Mouse (Mus musculus): Measurements from ENCODE around the gene Igf2.

Igf2 gene

DNA sequence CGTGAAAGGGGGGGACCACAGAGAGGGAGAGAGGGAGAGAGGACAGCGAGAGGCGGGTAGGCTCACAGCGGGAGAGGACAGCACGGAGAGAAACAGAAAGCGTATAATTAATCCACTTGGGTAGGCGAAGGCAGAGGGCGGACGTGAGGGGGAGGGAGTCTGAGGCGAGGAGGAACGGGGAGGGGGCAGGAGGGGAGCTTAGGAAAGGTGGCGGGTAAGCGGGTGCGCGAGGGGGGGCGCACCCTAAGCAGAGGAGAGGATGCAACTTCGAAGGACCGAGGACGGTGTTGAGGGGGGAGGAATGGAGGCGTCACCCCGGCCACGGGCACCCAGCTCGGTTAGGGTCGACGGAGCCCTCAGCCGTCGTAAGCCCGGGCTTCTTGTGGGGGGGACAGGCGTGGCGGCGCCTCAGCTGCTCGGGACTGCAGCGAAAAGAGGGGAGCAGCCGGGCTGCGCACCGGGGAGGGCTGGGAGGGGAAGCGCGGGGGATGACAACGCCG lies 7.9 kb downstream of the Igf2 start:
- peak; percentile 49 to 62 for DNase-seq

DNA sequence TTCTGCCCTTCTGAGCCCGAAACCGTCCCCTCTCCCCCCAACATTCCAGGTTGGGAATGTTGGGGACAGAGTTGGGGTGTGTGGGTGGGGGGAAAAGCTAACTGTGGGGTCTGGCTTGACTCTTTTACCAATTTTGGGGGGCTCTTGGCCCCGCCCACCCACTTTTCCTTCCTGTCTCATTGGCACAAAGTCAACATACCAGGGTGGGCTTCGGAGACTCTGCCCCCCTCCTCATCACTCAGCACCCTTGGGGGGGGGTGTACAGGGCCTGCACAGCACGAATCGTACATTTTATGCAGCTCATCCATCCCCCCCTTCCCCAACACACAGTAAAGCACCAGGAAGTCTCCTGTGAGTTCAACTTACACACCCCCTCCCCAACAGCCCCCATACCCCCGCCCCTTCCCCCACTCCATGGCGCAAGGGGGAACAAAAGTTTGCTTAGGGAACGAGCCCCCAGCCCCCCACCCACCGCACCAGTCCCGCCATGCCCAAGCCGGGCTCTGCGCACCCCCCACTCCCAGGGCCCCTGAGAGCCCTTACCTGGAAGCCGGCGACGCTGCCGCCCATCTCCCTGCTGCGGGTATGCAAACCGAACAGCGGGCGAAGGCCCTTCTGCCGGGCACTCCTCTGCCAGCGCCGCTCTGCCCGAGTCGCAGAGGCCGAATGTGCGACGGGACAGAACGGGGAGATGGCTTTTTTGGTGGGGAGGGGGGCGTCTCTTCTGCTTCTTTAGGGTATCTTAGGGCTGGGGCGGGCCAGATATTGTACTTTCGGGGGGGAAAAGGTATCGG lies 8.6 kb downstream of the Igf2 start:
- DNase-seq = peak; percentile 32 to 47

- DNase-seq = peak; percentile 45 to 59
Observed at GRCm38 (mm10) chr7:142657341-142657791, 9.2 kb downstream of the Igf2 start.

- peak; percentile 49 to 67 for DNase-seq
Observed at GRCm38 (mm10) chr7:142656055-142656454, 10.6 kb downstream of the Igf2 start.

- DNase-seq = no peak
Observed at GRCm38 (mm10) chr7:142655633-142656032, 11.0 kb downstream of the Igf2 start.

DNA sequence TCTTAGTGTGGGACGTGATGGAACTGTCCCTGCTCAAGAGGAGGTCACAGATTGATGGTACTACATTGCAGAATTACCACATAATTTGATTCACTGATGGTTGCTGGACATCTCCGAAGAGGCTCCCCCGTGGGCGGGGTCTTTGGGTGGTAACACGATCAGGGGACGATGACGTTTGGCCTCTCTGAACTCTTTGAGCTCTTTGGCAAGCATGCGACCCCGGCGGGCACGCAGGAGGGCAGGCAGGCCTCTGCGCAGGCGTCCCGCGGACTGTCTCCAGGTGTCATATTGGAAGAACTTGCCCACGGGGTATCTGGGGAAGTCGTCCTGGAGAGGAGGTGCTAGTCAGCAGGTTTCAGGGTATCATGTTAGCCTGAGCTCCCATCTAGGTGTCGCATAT lies 12.9 kb downstream of the Igf2 start:
- no peak for DNase-seq

DNA sequence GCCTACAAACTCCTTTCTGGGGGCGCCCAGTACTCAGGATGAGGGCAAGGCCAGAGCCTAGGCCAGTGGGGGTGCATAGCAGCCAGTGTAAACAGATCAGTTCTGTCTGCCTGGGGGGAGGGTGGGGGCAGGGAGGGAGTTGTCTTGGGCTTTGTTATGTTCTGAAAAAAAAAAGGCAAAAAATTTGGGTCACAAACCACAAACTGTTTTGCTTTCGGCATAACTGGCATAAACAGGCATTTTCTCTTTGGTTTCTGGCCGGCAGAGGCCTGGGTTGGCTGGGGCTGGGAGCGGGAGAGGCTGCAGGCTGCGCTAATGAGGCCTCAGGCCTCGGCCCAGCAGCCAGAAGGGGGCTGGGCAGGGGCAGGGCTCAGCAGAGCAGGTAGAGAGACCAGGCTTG lies 19.9 kb downstream of the Igf2 start:
- DNase-seq = no peak

GRCm38 (mm10) chr7:142645045-142645444 lies 21.6 kb downstream of the Igf2 start:
- no peak for DNase-seq

- DNase-seq = no peak
Observed at GRCm38 (mm10) chr7:142636178-142636577, 30.4 kb downstream of the Igf2 start.

GRCm38 (mm10) chr7:142630691-142631090 lies 35.9 kb downstream of the Igf2 start:
- no peak for DNase-seq

GRCm38 (mm10) chr7:142629806-142630205 lies 36.8 kb downstream of the Igf2 start:
- no peak for DNase-seq

- DNase-seq = no peak
Observed at GRCm38 (mm10) chr7:142622180-142622579, 44.4 kb downstream of the Igf2 start.

GRCm38 (mm10) chr7:142613077-142613476 lies 53.5 kb downstream of the Igf2 start:
- DNase-seq = no peak

GRCm38 (mm10) chr7:142610627-142611406 lies 55.8 kb downstream of the Igf2 start:
- peak; percentile 71 to 74 for DNase-seq

GRCm38 (mm10) chr7:142600921-142601320 lies 65.7 kb downstream of the Igf2 start:
- no peak for DNase-seq

All from kidney, postnatal 4 days (tissue).